Mouse (Mus musculus) intestine, postnatal 0 days (tissue): ENCODE data around the gene St3gal3. TPM values are rescaled to one million over a fixed set of nuclear protein-coding genes. Genes with fewer than 3 reads are reported as not detected.

Experiments used
- ATAC-seq: fragments of 200-750 bp; cut with Nextera tagmentation; 2 replicates; pipeline ENCODE4 v1.8.0; 2017; ENCODE audit warnings: mild to moderate bottlenecking, moderate TSS enrichment, moderate library complexity
- H3K27ac ChIP-seq: fragments of 300-500 bp; sonication (generic); 2 replicates; pipeline ENCODE4 v1.5.1; 2014; ENCODE audit warnings: mild to moderate bottlenecking, low read depth, low read length, moderate library complexity
- H3K27me3 ChIP-seq: fragments of 300-500 bp; sonication (generic); replicated peaks from 2 replicates; pipeline ENCODE4 v1.6.1; 2014; ENCODE audit warnings: low read length, mixed read lengths; ENCODE audit not compliant: control insufficient read depth, insufficient read depth
- H3K36me3 ChIP-seq: fragments of 300-500 bp; sonication (generic); 2 replicates; pipeline ENCODE4 v1.6.1; 2014; ENCODE audit warnings: mild to moderate bottlenecking, moderate library complexity; ENCODE audit not compliant: control insufficient read depth, insufficient read depth
- H3K4me1 ChIP-seq: fragments of 300-500 bp; sonication (generic); replicated peaks from 2 replicates; pipeline ENCODE4 v1.6.1; 2014; ENCODE audit warnings: antibody characterized with exemption, low read length, mixed read lengths; ENCODE audit not compliant: control insufficient read depth, insufficient read depth
- H3K4me2 ChIP-seq: fragments of 300-500 bp; sonication (generic); replicated peaks from 2 replicates; pipeline ENCODE4 v1.6.1; 2014; ENCODE audit warnings: low read depth, mild to moderate bottlenecking, moderate library complexity
- H3K4me3 ChIP-seq: fragments of 300-500 bp; sonication (generic); 2 replicates; pipeline ENCODE4 v1.5.1; 2014; ENCODE audit warnings: low read depth, low read length
- H3K9ac ChIP-seq: fragments of 300-500 bp; sonication (generic); 2 replicates; pipeline ENCODE4 v1.6.1; 2014; ENCODE audit warnings: mild to moderate bottlenecking, low read depth, low read length
- H3K9me3 ChIP-seq: fragments of 300-500 bp; sonication (generic); 2 replicates; pipeline ENCODE4 v1.6.1; 2016; ENCODE audit warnings: mixed run types; ENCODE audit not compliant: control insufficient read depth
- CTCF ChIP-seq: sonication (generic); IDR thresholded peaks from 2 replicates; pipeline ENCODE4 v1.5.1; 2016; ENCODE audit warnings: low read depth, mild to moderate bottlenecking, control low read depth, antibody characterized with exemption, moderate library complexity
- WGBS: fragments of 180-500 bp; shearing (Covaris S2); extraction: QIAGEN DNeasy Blood & Tissue Kit; methylation state at CpG from one replicate; pipeline ENCODE4 v1.1.7; 2014; 5-methylcytosine and 5-hydroxymethylcytosine counted together
- polyA plus RNA-seq: library from polyadenylated mRNA; unstranded; fragments of >200 nt; fragmentation: Nextera tagmentation; extraction: Ambion mirVana; gene quantifications from 2 replicates; pipeline ENCODE4 v1.2.1, GENCODE M21; 2015

The St3gal3 gene
- polyA plus RNA-seq, 1 experiment from 2014 or later = 15.6 TPM

- no peak overlapping the region for H3K4me3 ChIP-seq
- H3K27ac ChIP-seq = no peak overlapping the region
- no peaks in the 10 kb centered on the region; the same call in 1 of the 2 replicates for H3K36me3 ChIP-seq
- no peak for TF ChIP-seq CTCF
- no peaks in the 10 kb centered on the region for H3K27me3 ChIP-seq
- H3K4me1 ChIP-seq = peaks cover 12% of the 10 kb centered on the region; the same call in 1 of the 2 replicates
- 66% methylated on average over 12 of the region's 12 CpGs for WGBS
- H3K9ac ChIP-seq = no peak overlapping the region
- no peak overlapping the region for H3K4me2 ChIP-seq
- ATAC-seq = no peak
- H3K9me3 ChIP-seq = no peaks in the 10 kb centered on the region
Observed at GRCm38 (mm10) chr4:118112601-118113000, 22.1 kb downstream of the St3gal3 start.

GRCm38 (mm10) chr4:118109649-118110048 lies 25.1 kb downstream of the St3gal3 start:
- no peak overlapping the region for H3K9ac ChIP-seq

GRCm38 (mm10) chr4:118108779-118109178 lies 25.9 kb downstream of the St3gal3 start:
- H3K9ac ChIP-seq = no peak overlapping the region

More at GRCm38 (mm10) chr4:118109649-118110048, 25.1 kb downstream of the St3gal3 start:
- peaks cover 14% of the 10 kb centered on the region; the same call in 1 of the 2 replicates for H3K36me3 ChIP-seq
- 56% methylated on average over 13 of the region's 13 CpGs for WGBS
- peaks cover 4% of the 10 kb centered on the region; the same call in 1 of the 2 replicates for H3K4me1 ChIP-seq
- no peak overlapping the region for H3K27ac ChIP-seq
- H3K9me3 ChIP-seq = no peaks in the 10 kb centered on the region
- TF ChIP-seq CTCF = no peak
- no peak overlapping the region for H3K4me2 ChIP-seq
- no peaks in the 10 kb centered on the region for H3K27me3 ChIP-seq
- no peak for ATAC-seq
- H3K4me3 ChIP-seq = no peak overlapping the region

DNA sequence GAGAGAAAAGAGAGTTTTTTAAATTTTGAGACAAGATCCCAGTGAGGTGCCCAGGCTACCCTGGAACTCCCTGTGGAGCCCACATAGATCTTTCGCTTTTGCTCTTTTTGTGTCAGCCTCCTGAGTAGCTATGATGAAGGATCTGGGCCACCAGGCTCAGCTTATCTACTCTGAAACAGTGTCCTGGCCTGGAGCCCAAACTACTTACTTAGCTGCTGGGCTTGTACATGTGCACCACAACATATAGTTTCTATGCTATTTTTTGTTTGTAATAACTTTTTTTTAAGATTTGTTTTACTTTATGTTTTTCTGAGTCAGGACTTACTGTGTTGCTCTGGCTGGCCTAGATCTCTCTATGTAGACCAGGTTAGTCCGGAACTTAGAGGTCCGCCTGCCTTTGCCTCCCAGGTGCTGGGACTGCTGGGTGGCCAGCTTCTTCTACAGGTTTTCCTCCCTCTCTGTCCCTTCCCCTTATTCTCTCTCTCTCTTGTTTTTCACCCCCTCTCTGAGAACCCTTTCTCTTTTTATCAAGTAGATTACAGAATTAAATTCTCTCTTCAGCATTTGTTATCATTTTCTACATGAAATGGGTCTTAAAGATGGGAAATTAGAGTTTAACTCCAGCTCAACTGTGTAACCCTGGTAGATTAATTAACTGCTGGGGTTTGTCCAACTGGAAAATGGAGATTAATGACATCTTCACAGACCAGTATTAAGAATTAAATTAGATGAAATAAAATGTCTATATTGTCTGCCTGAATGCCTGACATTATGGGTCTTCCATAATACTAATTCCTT lies 29.3 kb downstream of the St3gal3 start:
- Histone ChIP-seq H3K4me1 (peaks cover 4% of the 10 kb centered on the region; the same call in 1 of the 2 replicates), H3K4me2 (no peak overlapping the region), H3K27me3 (no peaks in the 10 kb centered on the region), H3K9ac (no peak overlapping the region), H3K4me3 (no peak overlapping the region), H3K9me3 (no peaks in the 10 kb centered on the region), H3K27ac (no peak overlapping the region), H3K36me3 (peaks cover 14% of the 10 kb centered on the region; the same call in 1 of the 2 replicates)
- no peak for TF ChIP-seq CTCF
- no peak for ATAC-seq
- WGBS = 87% methylated on average over 3 of the region's 3 CpGs

More at GRCm38 (mm10) chr4:118108779-118109178, 25.9 kb downstream of the St3gal3 start:
- Histone ChIP-seq H3K9me3 (no peaks in the 10 kb centered on the region), H3K27ac (peak overlapping the region; percentile 47), H3K4me3 (no peak overlapping the region), H3K4me2 (peak overlapping the region; percentile 38; the same call in 1 of the 2 replicates), H3K27me3 (no peaks in the 10 kb centered on the region), H3K4me1 (peaks cover 4% of the 10 kb centered on the region; the same call in 1 of the 2 replicates), H3K36me3 (peaks cover 14% of the 10 kb centered on the region; the same call in 1 of the 2 replicates)
- ATAC-seq = peak; percentile 36; the same call in 1 of the 2 replicates
- 18% methylated on average over 7 of the region's 7 CpGs for WGBS
- TF ChIP-seq CTCF = no peak

DNA sequence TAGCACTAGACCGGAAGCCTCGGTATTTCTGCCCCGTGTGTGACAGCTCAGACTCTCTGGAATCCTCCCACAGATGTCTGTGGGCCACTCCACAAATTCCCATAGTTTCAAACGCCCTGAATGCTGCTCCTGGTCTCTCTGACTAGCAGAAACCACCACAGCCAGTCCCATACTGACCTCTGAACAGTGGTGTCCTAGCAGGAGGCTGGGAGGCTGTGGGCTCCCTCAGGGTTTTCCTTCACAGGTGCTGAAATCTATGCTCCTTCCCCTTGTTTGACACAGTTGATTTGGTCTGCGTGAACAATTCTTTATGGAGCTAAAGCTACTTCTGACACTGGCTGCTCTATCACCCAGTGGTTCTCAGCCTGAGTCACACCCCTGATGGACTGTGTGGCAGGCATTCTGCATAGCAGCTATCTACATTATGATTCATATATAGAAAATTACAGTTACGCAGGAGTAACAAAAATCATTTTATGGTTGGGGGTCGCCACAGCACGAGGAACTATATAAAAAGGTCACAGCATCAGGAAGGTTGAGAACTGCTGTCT lies 31.4 kb downstream of the St3gal3 start:
- ATAC-seq = no peak
- Histone ChIP-seq H3K27me3 (no peaks in the 10 kb centered on the region), H3K9ac (no peak overlapping the region), H3K4me2 (no peak overlapping the region), H3K9me3 (no peaks in the 10 kb centered on the region), H3K4me1 (0 out of 2 replicates have a peak, but pooled peaks cover 4% of the 10 kb centered on the region), H3K36me3 (peaks cover 14% of the 10 kb centered on the region; the same call in 1 of the 2 replicates), H3K27ac (no peak overlapping the region), H3K4me3 (no peak overlapping the region)
- WGBS = 79% methylated on average over 8 of the region's 8 CpGs
- TF ChIP-seq CTCF = no peak

DNA sequence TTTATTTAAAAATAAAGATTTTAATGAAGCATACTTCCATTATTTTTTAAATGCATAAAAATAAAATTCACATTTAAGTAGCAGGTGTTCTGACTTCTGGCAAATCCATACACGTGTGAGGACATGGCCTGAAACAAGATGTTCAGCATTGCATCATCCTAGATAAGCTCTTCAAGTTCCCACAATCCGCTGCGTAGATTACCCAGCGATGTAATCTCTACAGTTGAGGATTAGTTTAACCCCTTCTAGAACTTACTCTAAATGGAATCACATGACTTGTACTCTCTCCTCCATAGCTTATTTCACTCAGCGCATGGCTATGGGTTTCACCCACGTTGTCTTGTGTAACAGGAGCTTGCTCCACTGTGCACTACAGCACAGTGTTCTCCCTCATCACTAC lies 33.2 kb downstream of the St3gal3 start:
- no peaks in the 10 kb centered on the region for H3K9me3 ChIP-seq
- H3K27me3 ChIP-seq = no peaks in the 10 kb centered on the region
- TF ChIP-seq CTCF = no peak
- WGBS = 59% methylated on average over 6 of the region's 6 CpGs
- no peak overlapping the region for H3K4me3 ChIP-seq
- no peak overlapping the region for H3K9ac ChIP-seq
- no peak overlapping the region for H3K27ac ChIP-seq
- H3K4me1 ChIP-seq = 0 out of 2 replicates have a peak, but pooled peaks cover 4% of the 10 kb centered on the region
- no peak overlapping the region for H3K4me2 ChIP-seq
- peaks cover 10% of the 10 kb centered on the region; the same call in 1 of the 2 replicates for H3K36me3 ChIP-seq
- ATAC-seq = no peak
